Mouse (Mus musculus) B cell, adult 67 days (primary cell): ENCODE measurements around the gene Aldh1a1. TPM values are rescaled to one million over a fixed set of nuclear protein-coding genes. Genes with fewer than 3 reads are reported as not detected.

ENCODE experiments used
- total RNA-seq, 2 experiments: library from RNA; stranded (reverse); gene quantifications; 4 replicates each; pipeline ENCODE4 v1.2.4; 2023

Aldh1a1 gene
- total RNA-seq = not detected

GRCm38 (mm10) chr19:20492491-20492890, at the start of gene Aldh1a1:
Aldh1a1 (plus strand) TSS chr19:20492715.

Other genes with a start within 250 kb of the Aldh1a1 start
- gene Anxa1, start 101.8 kb upstream of the Aldh1a1 start, total RNA-seq = 10 to 100 TPM; 14.4 to 14.9 TPM
- gene Aldh1a7, start 234.8 kb downstream of the Aldh1a1 start, total RNA-seq = not detected